Mouse (Mus musculus): ENCODE measurements around the gene Pafah1b1.

Gene Pafah1b1

GRCm38 (mm10) chr11:74724235-74724791 is at the start of gene Pafah1b1:
Gene Pafah1b1 (minus strand): TSS chr11:74724670.
- peak; percentile 99 for DNase-seq

GRCm38 (mm10) chr11:74772386-74772785 is 47.9 kb upstream of the Pafah1b1 start:
- no peak for DNase-seq

- no peak for DNase-seq
These were observed 47.2 kb upstream of the Pafah1b1 start for GRCm38 (mm10) chr11:74771650-74772049.

- no peak for DNase-seq
These were observed 46.8 kb upstream of the Pafah1b1 start for GRCm38 (mm10) chr11:74771234-74771633.

- peak; percentile 95 for DNase-seq
These were observed 46.2 kb upstream of the Pafah1b1 start, which contains the start of gene Mettl16 for GRCm38 (mm10) chr11:74770595-74771207. Gene Mettl16 (plus strand): TSS chr11:74770830.

- peak; percentile 12 for DNase-seq
These were observed 45.6 kb upstream of the Pafah1b1 start for GRCm38 (mm10) chr11:74770037-74770436.

- DNase-seq = peak; percentile 67
These were observed 43.6 kb upstream of the Pafah1b1 start for GRCm38 (mm10) chr11:74768045-74768444.

- DNase-seq = peak; percentile 13
These were observed 43.0 kb upstream of the Pafah1b1 start for GRCm38 (mm10) chr11:74767469-74767868.

GRCm38 (mm10) chr11:74763960-74764625 is 39.6 kb upstream of the Pafah1b1 start:
- no peak for DNase-seq

GRCm38 (mm10) chr11:74761011-74761705 is 36.7 kb upstream of the Pafah1b1 start:
- DNase-seq = no peak

- peak; percentile 13 for DNase-seq
These were observed 32.2 kb upstream of the Pafah1b1 start for GRCm38 (mm10) chr11:74756631-74757030.

GRCm38 (mm10) chr11:74751352-74752066 is 27.0 kb upstream of the Pafah1b1 start:
- DNase-seq = no peak

- DNase-seq = no peak
These were observed 26.3 kb upstream of the Pafah1b1 start for GRCm38 (mm10) chr11:74750662-74751351.

- DNase-seq = no peak
These were observed 24.8 kb upstream of the Pafah1b1 start for GRCm38 (mm10) chr11:74749241-74749640.

GRCm38 (mm10) chr11:74748022-74748421 is 23.6 kb upstream of the Pafah1b1 start:
- peak; percentile 21 for DNase-seq

- no peak for DNase-seq
These were observed 13.4 kb upstream of the Pafah1b1 start for GRCm38 (mm10) chr11:74737861-74738260.

- no peak for DNase-seq
These were observed 10.4 kb upstream of the Pafah1b1 start for GRCm38 (mm10) chr11:74734917-74735316.

GRCm38 (mm10) chr11:74725181-74725580 is 711 bp upstream of the Pafah1b1 start:
- DNase-seq = no peak

GRCm38 (mm10) chr11:74723357-74724234 is 874 bp downstream of the Pafah1b1 start:
- DNase-seq = peak; percentile 92

- no peak for DNase-seq
These were observed 2.5 kb downstream of the Pafah1b1 start for GRCm38 (mm10) chr11:74721971-74722370.

- no peak for DNase-seq
These were observed 3.3 kb downstream of the Pafah1b1 start for GRCm38 (mm10) chr11:74721141-74721540.
